8 mouse cellular contexts compared by ENCODE assay signal in the genomic region with DNA sequence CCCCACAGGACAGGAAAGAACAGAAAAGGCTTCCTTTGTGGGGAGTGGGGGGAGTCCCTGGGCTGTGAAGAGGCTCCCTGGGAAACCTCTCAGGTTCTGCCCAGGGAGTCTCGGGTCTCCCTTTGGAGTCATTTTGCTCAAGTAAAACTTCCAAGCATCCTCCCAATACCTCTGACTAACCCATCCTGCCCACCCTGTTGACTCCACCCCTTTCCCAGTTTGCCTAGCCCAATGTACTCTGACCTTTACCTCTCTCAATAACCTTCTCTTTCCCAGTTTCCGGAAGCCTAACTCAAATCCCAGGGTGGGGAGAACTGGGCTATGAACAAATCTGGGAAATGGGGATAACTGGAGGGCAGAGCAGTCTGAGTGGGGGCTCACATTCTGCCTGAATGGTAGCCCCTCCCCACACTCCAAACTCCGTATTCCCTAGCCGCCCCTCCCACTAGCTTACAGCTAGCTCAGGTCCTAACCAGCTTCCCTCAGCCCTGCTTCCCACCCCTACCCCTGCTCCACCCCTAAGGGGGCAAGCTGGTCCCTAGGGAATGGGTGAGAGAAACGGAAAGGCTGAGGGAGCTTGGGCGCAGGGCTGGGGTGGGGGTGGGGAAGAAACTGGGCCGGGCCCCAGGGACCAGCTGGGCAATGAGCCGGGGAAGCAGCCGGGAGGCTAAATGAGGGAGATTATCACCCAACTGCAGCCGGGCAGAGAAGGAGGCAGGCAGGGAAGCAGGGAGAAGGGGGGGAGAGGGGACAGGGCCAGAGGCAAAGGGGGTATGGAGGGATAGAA. TPM values are rescaled to one million over a fixed set of nuclear protein-coding genes. Genes with fewer than 3 reads are reported as not detected.
A peak's percentile ranks its signal among the peaks of the same experiment; 100 is the strongest.
DNase-seq lines count a peak whose midpoint lies in the region; ATAC-seq and TF ChIP-seq lines count a peak whose summit lies in the region.

No protein-coding gene starts in this region.

- no peak overlapping the region for H3K9ac ChIP-seq in intestine, embryonic 14.5 days (ENCODE audit: low read length)
- peak overlapping the region; percentile 24; the same call in 1 of the 2 replicates for H3K9ac ChIP-seq in midbrain, postnatal 0 days (replicated peaks; ENCODE audit: low read length, poor library complexity, severe bottlenecking)

- DNase-seq in heart, adult 11 months: peak; percentile 93
- DNase-seq in heart, postnatal 36 days: no peak
- peak; percentile 53 for DNase-seq in embryo, embryonic 10.5 days (ENCODE audit: low spot score)
- no peak for DNase-seq in intestine, embryonic 14.5 days (ENCODE audit: low spot score)
- DNase-seq in midbrain, postnatal 0 days (ENCODE audit: low spot score): no peak
- DNase-seq in ovary, postnatal 36 days (ENCODE audit: low spot score): no peak
- no peak for DNase-seq in thymus, postnatal 0 days (ENCODE audit: low spot score)
- DNase-seq in testis, postnatal 14 days (ENCODE audit: low spot score): no peak

- H3K4me3 ChIP-seq in intestine, embryonic 14.5 days (ENCODE audit: low read depth, low read length): no peak overlapping the region
- no peak overlapping the region for H3K4me3 ChIP-seq in midbrain, postnatal 0 days (ENCODE audit: low read depth, low read length)

- no peaks in the 10 kb centered on the region for H3K36me3 ChIP-seq in intestine, embryonic 14.5 days (ENCODE audit: control insufficient read depth, insufficient read depth, low read length)
- H3K36me3 ChIP-seq in midbrain, postnatal 0 days (ENCODE audit: insufficient read depth, low read length): no peaks in the 10 kb centered on the region

- no peak for TF ChIP-seq CTCF in midbrain, postnatal 0 days (IDR thresholded peaks at IDR 0.05)

- ATAC-seq in intestine, embryonic 14.5 days (replicated peaks; ENCODE audit: low FRiP score, low TSS enrichment, low read depth): no peak; the same call in 1 of the 2 replicates
- no peak for ATAC-seq in midbrain, postnatal 0 days (ENCODE audit: low FRiP score)

- no peaks in the 10 kb centered on the region for H3K9me3 ChIP-seq in intestine, embryonic 14.5 days (ENCODE audit: control insufficient read depth, low read length)
- H3K9me3 ChIP-seq in midbrain, postnatal 0 days (ENCODE audit: low read length): no peaks in the 10 kb centered on the region

- no peak overlapping the region for H3K27ac ChIP-seq in intestine, embryonic 14.5 days (ENCODE audit: low read depth)
- H3K27ac ChIP-seq in midbrain, postnatal 0 days (ENCODE audit: low read depth, low read length): peak overlapping the region; percentile 67

- peak overlapping the region; percentile 29 for H3K4me2 ChIP-seq in intestine, embryonic 14.5 days (ENCODE audit: low read length)
- H3K4me2 ChIP-seq in midbrain, postnatal 0 days (ENCODE audit: low read depth, low read length, poor library complexity, severe bottlenecking): peak overlapping the region; percentile 78

- WGBS in intestine, embryonic 14.5 days: 6% methylated on average over 10 of the region's 10 CpGs
- 9% methylated on average over 10 of the region's 10 CpGs for WGBS in midbrain, postnatal 0 days

- intact Hi-C loops in heart, postnatal 36 days (cut with DNase I): no loop called here

- H3K27me3 ChIP-seq in intestine, embryonic 14.5 days (replicated peaks; ENCODE audit: control insufficient read depth, insufficient read depth, low read length): peaks cover 65% of the 10 kb centered on the region
- peaks cover 18% of the 10 kb centered on the region for H3K27me3 ChIP-seq in midbrain, postnatal 0 days (ENCODE audit: insufficient read depth, low read length)

- peaks cover 31% of the 10 kb centered on the region for H3K4me1 ChIP-seq in intestine, embryonic 14.5 days (replicated peaks; ENCODE audit: control insufficient read depth, insufficient read depth, low read length)
- H3K4me1 ChIP-seq in midbrain, postnatal 0 days (ENCODE audit: insufficient read depth, low read length): peaks cover 29% of the 10 kb centered on the region

RNA-seq across cellular contexts. Expression of gene Asic4, which starts 2.8 kb away (rescaled TPM):
- total RNA-seq in heart, postnatal 36 days (2021): not detected
- polyA plus RNA-seq in intestine, embryonic 14.5 days (2014; fragmentation: Nextera tagmentation; extraction: Ambion mirVana): 0.47 and 1.0 TPM in 2 replicates
- 180 and 188 TPM in 2 replicates for total RNA-seq in midbrain, postnatal 0 days (2014; rRNA removed)
- polyA plus RNA-seq in midbrain, postnatal 0 days (2015; fragmentation: Nextera tagmentation; extraction: Ambion mirVana): 54.8 and 60.0 TPM in 2 replicates
- polyA plus RNA-seq in thymus, postnatal 0 days (2015; fragmentation: Nextera tagmentation; extraction: Ambion mirVana): not detected in 2 replicates

RNA-seq across cellular contexts. Expression of gene Gmppa, which starts 11.7 kb away (rescaled TPM):
- total RNA-seq in heart, postnatal 36 days (2021): 10 to 100 TPM; 35.5 to 39.9 TPM
- polyA plus RNA-seq in intestine, embryonic 14.5 days (2014; fragmentation: Nextera tagmentation; extraction: Ambion mirVana): 69.4 and 72.1 TPM in 2 replicates
- 77.1 and 94.9 TPM in 2 replicates for total RNA-seq in midbrain, postnatal 0 days (2014; rRNA removed)
- polyA plus RNA-seq in midbrain, postnatal 0 days (2015; fragmentation: Nextera tagmentation; extraction: Ambion mirVana): 67.4 and 76.1 TPM in 2 replicates
- polyA plus RNA-seq in thymus, postnatal 0 days (2015; fragmentation: Nextera tagmentation; extraction: Ambion mirVana): 51.4 and 58.5 TPM in 2 replicates

RNA-seq across cellular contexts. Expression of gene Chpf, which starts 31.6 kb away (rescaled TPM):
- total RNA-seq in heart, postnatal 36 days (2021): 10 to 100 TPM; 25.5 to 26.8 TPM
- 36.7 and 42.8 TPM in 2 replicates for polyA plus RNA-seq in intestine, embryonic 14.5 days (2014; fragmentation: Nextera tagmentation; extraction: Ambion mirVana)
- 125 and 132 TPM in 2 replicates for total RNA-seq in midbrain, postnatal 0 days (2014; rRNA removed)
- polyA plus RNA-seq in midbrain, postnatal 0 days (2015; fragmentation: Nextera tagmentation; extraction: Ambion mirVana): 60.0 and 60.8 TPM in 2 replicates
- polyA plus RNA-seq in thymus, postnatal 0 days (2015; fragmentation: Nextera tagmentation; extraction: Ambion mirVana): 10.7 and 11.4 TPM in 2 replicates

RNA-seq across cellular contexts. Expression of gene Tmem198, which starts 31.9 kb away (rescaled TPM):
- total RNA-seq in heart, postnatal 36 days (2021): under 1 TPM; 0.11 to 0.19 TPM
- 1.9 and 2.6 TPM in 2 replicates for polyA plus RNA-seq in intestine, embryonic 14.5 days (2014; fragmentation: Nextera tagmentation; extraction: Ambion mirVana)
- 52.4 and 57.8 TPM in 2 replicates for total RNA-seq in midbrain, postnatal 0 days (2014; rRNA removed)
- polyA plus RNA-seq in midbrain, postnatal 0 days (2015; fragmentation: Nextera tagmentation; extraction: Ambion mirVana): 49.4 and 50.4 TPM in 2 replicates
- 0.30 and 0.39 TPM in 2 replicates for polyA plus RNA-seq in thymus, postnatal 0 days (2015; fragmentation: Nextera tagmentation; extraction: Ambion mirVana)

RNA-seq across cellular contexts. Expression of gene Obsl1, which starts 58.8 kb away (rescaled TPM):
- 100 to 1,000 TPM; 130 to 136 TPM for total RNA-seq in heart, postnatal 36 days (2021)
- polyA plus RNA-seq in intestine, embryonic 14.5 days (2014; fragmentation: Nextera tagmentation; extraction: Ambion mirVana): 80.9 and 88.4 TPM in 2 replicates
- 40.7 and 45.9 TPM in 2 replicates for total RNA-seq in midbrain, postnatal 0 days (2014; rRNA removed)
- 24.2 TPM in 2 replicates for polyA plus RNA-seq in midbrain, postnatal 0 days (2015; fragmentation: Nextera tagmentation; extraction: Ambion mirVana)
- polyA plus RNA-seq in thymus, postnatal 0 days (2015; fragmentation: Nextera tagmentation; extraction: Ambion mirVana): 9.9 and 10.2 TPM in 2 replicates

Comparison
In these comparisons a context has a peak if more than half of its experiments do, and no peak if none do; other contexts are left out.
1. DNase-seq: peak in heart, adult 11 months (single experiment) and embryo, embryonic 10.5 days (single experiment); none in heart, postnatal 36 days (0 of 2), intestine, embryonic 14.5 days (single experiment), midbrain, postnatal 0 days (single experiment), ovary, postnatal 36 days (single experiment), thymus, postnatal 0 days (single experiment) and testis, postnatal 14 days (single experiment).
2. RNA of gene Asic4, which starts 2.8 kb away (polyA plus RNA-seq): 54.8 to 60.0 TPM in midbrain, postnatal 0 days; 0.47 to 1.0 TPM in intestine, embryonic 14.5 days and not detected in thymus, postnatal 0 days; every median in the first group is over 10 times any median in the second.